Mouse (Mus musculus) adrenal gland, adult 8-10 months (tissue): Measurements from ENCODE around the gene Mobp. TPM values are rescaled to one million over a fixed set of nuclear protein-coding genes. Genes with fewer than 3 reads are reported as not detected.

Experiments
- DNase-seq: peaks from one replicate; pipeline ENCODE4 v3.0.0; 2022
- total RNA-seq, 4 experiments: library from RNA; stranded (reverse); gene quantifications; 2 replicates each; pipeline ENCODE4 v1.2.4; 2022

Mobp gene
- total RNA-seq, 4 experiments from 2014 or later = 0.23 to 0.59 (median 0.37) TPM

GRCm38 (mm10) chr9:120135454-120135853 lies 14.1 kb upstream of the Mobp start:
- DNase-seq = no peak

GRCm38 (mm10) chr9:120140652-120141051 lies 8.9 kb upstream of the Mobp start:
- peak; percentile 38 for DNase-seq

- no peak for DNase-seq
Measured at GRCm38 (mm10) chr9:120144474-120144873, 5.0 kb upstream of the Mobp start.

GRCm38 (mm10) chr9:120151152-120151551 lies 1.6 kb downstream of the Mobp start:
- DNase-seq = no peak

- DNase-seq = no peak
Measured at GRCm38 (mm10) chr9:120151906-120152399, 2.4 kb downstream of the Mobp start.

GRCm38 (mm10) chr9:120158047-120158446 lies 8.5 kb downstream of the Mobp start:
- DNase-seq = no peak

GRCm38 (mm10) chr9:120163862-120164261 lies 14.4 kb downstream of the Mobp start:
- DNase-seq = no peak

GRCm38 (mm10) chr9:120167826-120168225 lies 18.3 kb downstream of the Mobp start:
- DNase-seq = no peak

GRCm38 (mm10) chr9:120171295-120171694 lies 21.8 kb downstream of the Mobp start:
- DNase-seq = peak; percentile 22

- no peak for DNase-seq
Measured at GRCm38 (mm10) chr9:120174436-120175137, 25.1 kb downstream of the Mobp start.

- DNase-seq = no peak
Measured at GRCm38 (mm10) chr9:120178813-120179212, 29.3 kb downstream of the Mobp start.

- no peak for DNase-seq
Measured at GRCm38 (mm10) chr9:120184499-120184898, 35.0 kb downstream of the Mobp start.

- no peak for DNase-seq
Measured at GRCm38 (mm10) chr9:120186856-120187255, 37.3 kb downstream of the Mobp start.

GRCm38 (mm10) chr9:120190891-120191290 lies 41.4 kb downstream of the Mobp start:
- DNase-seq = no peak

GRCm38 (mm10) chr9:120191362-120192098 lies 42.0 kb downstream of the Mobp start:
- DNase-seq = peak; percentile 34

GRCm38 (mm10) chr9:120192742-120193141 lies 43.2 kb downstream of the Mobp start:
- DNase-seq = no peak

- no peak for DNase-seq
Measured at GRCm38 (mm10) chr9:120200873-120201272, 51.4 kb downstream of the Mobp start.

- no peak for DNase-seq
Measured at GRCm38 (mm10) chr9:120201743-120202142, 52.2 kb downstream of the Mobp start.

GRCm38 (mm10) chr9:120202683-120203082 lies 53.2 kb downstream of the Mobp start:
- DNase-seq = no peak

- DNase-seq = no peak
Measured at GRCm38 (mm10) chr9:120203936-120204335, 54.4 kb downstream of the Mobp start.

GRCm38 (mm10) chr9:120206897-120207296 lies 57.4 kb downstream of the Mobp start:
- DNase-seq = no peak

GRCm38 (mm10) chr9:120210068-120210467 lies 60.6 kb downstream of the Mobp start:
- DNase-seq = no peak

- DNase-seq = no peak
Measured at GRCm38 (mm10) chr9:120210865-120211264, 61.4 kb downstream of the Mobp start.

- DNase-seq = no peak
Measured at GRCm38 (mm10) chr9:120212936-120213335, 63.4 kb downstream of the Mobp start.
